Mouse (Mus musculus) MEL-GATA-1-ER (cell line): ENCODE results near the gene Rnf19b.

Experiments
- DNase-seq: peaks from one replicate; pipeline ENCODE4 v3.0.0-alpha.2; 2012; ENCODE audit warnings: low read depth; ENCODE audit errors: extremely low read depth

Gene Rnf19b

DNA sequence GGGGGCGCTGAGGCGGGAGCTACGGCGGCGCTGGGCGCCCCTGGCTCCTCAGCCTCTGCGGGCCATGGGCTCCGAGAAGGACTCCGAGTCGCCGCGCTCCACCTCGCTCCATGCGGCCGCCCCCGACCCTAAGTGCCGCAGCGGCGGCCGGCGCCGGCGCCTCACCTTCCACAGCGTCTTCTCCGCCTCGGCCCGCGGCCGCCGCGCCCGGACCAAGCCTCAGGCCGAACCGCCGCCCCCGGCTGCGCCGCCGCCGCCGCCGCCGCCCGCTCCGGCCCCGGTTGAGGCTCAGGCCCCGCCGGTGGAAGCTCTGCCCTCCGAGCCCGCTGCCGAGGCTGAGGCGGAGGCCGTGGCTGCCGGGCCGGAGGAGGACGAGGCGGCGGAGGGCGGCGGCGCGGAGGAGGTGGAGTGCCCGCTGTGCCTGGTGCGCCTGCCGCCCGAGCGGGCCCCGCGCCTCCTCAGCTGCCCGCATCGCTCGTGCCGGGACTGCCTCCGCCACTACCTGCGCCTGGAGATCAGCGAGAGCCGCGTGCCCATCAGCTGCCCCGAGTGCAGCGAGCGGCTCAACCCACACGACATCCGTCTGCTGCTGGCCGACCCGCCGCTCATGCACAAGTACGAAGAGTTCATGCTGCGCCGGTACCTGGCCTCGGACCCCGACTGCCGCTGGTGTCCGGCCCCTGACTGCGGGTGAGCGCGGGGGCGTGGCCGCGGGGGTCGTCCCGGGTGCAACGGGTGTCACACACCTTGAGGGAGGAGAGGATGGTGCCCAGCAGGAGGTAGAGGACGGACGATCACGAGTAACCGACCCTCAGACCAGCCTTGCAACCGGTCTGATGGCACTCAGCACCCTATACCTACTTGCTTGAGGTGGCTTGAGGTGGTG is at the start of gene Rnf19b:
Gene Rnf19b, plus strand, starts transcription at position 65 of the 886 bp plus-strand sequence.
- no peak for DNase-seq

DNA sequence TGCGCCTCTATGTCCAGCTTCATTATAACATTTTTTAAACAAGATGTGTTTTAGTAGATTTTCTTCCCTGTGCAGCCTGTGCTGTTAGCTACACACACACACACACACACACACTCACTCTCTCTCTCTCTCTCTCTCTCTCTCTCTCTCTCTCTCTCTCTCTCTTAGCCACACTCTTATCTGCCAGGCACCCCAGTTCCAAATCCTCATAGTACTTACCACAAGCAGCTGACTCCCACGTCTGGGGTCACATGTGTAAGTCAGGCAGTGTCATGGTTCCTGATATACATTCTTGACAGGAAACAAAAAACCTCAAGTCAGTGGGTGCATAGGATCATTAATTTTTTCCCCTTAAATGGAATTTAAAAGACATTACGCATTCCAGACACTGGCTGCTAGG is 49.4 kb upstream of the Rnf19b start:
- peak; percentile 83 for DNase-seq

DNA sequence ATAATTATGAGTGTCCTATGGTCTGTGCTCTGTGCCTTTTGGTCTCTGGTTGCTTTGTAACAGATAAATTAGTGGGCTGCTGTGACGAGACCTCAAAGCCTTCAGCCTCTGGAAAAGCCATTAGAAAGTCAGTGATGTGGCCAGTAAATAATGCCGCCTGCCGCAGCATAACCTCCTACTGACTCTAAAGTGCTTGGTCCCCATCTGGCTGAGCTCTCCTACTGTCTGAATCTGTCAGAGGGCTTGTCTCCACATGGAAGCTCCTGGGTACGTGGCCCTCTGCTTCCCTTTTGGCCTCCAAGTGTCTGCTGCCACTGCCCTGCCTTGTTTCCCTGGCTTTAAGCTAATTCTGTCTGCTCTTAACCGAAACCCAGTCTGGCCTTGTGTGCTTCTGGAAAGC is 48.5 kb upstream of the Rnf19b start:
- no peak for DNase-seq

DNA sequence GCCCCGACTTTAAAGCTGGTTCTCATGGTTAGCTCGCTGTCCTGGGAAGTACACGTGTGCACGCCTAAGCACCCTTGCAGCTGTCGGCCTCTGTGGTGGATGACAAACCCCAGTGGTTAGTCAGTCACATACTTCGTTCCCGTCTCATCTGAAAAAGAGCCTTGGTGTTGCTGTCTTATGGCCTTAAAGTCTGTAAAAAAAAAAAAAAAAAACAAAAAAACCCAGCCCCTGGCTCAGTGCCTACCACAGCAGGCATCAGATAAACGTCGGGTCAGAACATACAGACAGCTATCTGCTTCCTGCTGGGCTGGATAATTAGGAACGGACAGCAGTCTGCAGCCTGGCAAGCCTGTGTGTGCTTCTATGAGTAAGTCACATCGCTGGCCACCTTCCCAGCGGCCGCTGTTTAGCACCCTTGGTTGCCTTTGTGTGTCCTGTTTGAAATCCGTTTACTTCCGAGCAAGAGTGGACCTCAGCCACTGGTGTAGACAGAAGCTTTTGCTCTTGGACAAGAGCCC is 46.4 kb upstream of the Rnf19b start:
- peak; percentile 42 for DNase-seq

DNA sequence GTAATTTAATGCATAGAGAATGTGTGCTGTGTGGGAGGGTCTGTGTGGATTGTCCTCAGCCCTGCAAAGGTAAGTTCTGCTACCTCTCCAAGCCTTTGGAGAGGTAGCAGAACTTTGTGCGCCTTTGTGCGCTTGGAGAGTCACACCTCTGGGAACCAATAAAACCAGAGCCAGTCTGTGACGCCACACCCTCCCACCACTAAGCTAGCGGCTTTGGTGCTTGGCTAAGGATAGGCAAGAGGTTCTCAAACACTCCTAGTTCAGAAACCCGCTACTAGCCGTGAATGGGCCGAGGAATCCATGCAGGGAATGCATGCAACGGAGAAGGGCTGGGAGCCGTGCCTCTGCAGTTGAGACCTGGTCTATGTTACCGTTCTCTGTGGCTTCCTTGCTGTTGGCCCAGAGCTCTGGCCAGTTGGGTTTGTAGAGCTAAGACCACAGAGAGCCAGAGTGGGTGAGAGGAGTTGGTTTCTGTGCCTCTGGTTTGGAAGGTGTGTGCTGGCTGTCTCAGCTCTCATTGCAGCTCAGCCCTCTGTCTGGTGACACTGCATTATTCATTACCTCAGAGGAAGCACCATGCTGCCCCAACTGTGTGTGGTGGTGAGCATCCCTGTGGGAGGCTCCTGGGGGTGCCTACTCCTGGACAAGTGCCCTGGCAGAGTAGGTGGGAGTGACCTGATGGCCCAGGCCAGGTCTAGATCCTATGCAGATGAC is 44.8 kb upstream of the Rnf19b start:
- DNase-seq = no peak

DNA sequence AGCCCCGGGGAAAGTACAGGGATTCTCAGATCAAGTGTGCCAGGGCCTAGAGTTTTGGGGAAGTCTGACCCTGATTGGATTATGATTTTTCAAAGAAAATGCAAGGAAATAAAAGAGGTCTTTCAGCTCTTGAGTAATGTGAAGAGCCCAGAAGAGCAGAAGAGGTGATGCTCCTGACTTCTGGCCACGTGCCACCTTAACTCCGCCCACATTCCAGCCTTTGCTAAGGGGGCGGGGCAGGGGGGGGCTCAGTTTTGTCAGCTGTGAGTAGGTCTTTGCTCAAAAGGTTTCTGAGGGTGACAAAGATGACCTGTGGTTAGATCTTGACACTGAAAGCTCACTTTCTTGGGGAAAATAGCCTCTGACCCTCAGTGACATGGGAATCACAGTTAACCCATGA is 41.7 kb upstream of the Rnf19b start:
- no peak for DNase-seq

DNA sequence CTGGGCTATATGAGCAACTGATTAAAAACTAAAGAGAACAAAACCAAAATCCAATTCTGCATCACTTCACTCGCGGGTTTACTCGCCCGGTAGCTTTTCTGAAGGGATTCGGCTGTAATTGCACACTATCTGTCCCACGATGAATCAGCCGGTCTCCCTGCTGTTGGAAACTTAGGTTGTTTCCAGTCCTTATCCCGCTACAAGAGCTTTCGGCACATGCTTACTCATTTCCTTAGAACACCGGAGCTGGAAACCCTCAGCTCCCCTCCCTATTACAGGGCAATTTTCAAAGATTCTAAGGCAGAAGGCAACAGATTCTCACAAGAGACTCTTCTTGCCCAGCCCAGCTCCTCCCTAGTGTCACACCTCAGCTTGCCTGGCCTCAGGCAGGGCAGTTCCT is 40.9 kb upstream of the Rnf19b start:
- DNase-seq = no peak

DNA sequence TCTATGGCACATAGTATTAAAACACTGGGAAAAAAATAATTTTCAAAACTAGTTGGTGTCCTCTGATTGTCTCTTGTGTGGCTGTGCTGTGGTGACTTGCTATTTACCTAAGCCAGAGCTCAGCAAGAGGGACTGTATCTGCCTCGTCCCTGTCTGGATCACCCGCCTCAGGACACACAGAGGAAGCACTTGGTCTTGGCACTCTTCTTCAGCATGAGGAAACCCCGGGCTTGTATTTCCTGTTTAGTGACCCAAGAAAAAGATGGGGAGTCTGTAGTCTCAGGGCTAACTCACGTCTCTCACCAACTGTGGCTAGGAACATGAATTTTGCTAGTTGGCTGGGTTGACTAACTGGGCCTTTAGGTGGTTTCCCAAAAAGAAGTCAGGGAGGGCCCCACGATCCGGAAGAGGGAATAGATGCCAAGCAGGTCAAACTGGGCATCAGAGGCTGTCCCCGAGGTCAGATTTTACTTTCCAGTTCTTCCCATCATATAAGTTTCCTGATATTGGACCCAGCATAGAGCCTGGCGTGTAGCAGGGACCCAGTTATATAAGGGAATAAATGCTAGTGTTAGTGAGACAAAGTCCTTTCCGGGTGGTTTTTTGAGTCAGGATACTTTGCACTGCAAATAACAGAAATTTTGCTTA is 39.2 kb upstream of the Rnf19b start:
- DNase-seq = no peak

DNA sequence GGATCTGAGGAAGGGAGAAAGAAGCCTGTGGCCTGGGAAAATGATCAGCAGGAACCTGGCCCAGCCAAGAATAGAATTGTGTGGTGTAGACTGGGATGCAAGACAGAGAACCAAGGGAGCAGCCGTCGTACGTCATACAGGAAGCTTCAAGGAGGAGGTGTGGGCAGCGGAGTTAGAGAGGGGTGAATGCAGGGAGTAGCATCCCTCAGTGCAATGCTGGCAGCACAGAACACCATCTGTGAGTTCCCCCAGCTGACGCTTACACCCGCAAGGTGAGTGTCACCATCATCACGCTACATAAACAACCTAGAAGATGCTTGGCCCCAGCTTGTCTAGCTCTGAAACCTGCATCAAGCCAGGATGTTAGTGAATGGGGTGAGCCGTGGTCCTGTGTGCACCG is 38.3 kb upstream of the Rnf19b start:
- DNase-seq = no peak

DNA sequence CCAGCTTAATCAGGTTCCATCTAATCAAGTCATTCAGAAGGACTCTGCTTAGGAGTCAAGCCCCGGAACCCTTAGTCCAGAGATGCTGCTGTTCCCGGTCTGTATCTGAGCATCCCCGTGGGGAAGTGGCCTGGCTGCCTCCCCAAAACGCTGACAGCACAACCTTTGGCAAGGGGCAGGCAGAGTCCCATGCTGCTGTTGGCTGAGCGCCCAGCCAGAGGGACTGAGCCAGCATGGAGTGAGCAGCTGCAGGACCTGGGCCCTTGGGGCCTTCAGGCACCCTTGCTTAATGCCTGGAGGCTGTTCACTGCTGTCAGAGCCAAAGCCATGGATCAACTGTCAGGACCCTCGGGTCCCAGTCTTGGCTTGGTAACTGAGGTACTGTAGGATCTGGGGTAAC is 37.6 kb upstream of the Rnf19b start:
- no peak for DNase-seq

DNA sequence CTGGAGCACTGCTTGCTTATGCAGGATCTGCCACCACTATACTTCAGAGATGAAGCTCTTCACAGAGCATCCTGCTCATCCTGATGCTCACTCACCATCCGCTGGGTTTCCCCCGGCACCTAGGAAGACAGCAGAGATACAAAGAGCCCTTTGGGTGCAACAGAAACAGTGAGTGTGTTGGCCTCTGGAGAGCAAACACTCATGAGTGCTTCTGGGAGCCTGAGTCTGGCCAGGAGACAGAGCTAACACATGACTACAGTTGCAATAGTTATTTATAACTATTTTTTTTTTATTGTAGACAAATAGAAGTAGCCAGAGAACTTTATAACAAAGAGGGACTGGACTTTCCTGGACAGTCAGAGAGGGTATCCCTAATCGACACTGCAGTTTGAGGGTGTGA is 36.6 kb upstream of the Rnf19b start:
- DNase-seq = no peak

DNA sequence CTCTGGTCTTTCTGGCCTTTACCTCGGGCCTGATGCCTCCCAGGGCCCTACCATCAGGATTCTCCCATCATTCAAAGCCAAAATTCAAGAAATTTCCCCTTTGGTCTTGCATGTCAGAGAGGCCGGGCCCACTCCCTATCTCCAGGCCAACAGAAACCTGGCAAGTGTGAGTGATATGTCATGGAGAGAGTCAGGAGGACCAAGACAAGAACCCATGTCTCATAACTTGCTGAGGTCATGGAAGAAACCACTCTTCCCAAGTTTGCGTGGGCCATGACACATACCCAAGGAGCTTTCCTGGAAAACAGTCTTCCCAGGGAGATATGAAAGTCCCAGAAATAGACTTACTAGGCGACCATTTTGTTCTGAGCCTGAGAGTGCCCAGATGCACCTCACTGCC is 36.2 kb upstream of the Rnf19b start:
- DNase-seq = no peak

DNA sequence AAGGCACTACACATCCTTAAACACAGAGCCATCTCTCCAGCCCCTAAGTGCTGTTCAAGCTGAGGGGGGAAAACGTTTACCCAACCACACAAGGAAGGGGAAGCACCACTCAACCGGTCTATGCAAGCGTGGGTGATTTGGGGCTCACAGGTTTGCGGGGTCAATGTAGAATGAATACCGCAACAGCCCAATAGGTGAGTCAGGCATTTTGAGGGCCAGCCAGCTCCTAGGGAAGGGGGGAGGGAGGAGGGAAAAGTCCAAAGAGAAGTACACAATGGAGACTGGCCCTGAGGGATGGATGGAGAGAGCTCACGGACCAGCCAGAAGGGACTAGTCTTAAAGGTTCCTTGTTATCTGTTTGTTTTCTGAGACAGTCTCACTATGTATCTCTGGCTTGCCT is 34.2 kb upstream of the Rnf19b start:
- DNase-seq = no peak

DNA sequence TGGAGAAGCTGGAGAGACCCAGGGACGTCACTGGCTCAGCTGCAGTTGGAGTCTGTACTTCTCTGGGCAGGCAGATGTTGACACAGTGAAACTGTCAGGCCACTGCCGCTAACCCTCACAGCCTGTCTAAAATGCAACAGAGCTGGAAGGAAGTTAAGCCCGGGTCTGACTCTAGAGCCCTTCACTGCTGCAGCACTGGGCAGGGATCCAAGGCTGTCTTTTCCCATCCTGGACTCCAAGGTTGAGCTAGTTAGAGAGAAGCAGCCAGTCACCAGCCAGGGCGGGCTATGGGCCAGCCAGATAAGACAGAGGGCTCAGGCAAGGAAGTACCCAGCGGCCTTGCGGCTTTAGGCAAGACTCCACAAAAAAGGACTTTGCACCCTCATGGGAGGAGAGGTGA is 33.3 kb upstream of the Rnf19b start:
- DNase-seq = peak; percentile 98

DNA sequence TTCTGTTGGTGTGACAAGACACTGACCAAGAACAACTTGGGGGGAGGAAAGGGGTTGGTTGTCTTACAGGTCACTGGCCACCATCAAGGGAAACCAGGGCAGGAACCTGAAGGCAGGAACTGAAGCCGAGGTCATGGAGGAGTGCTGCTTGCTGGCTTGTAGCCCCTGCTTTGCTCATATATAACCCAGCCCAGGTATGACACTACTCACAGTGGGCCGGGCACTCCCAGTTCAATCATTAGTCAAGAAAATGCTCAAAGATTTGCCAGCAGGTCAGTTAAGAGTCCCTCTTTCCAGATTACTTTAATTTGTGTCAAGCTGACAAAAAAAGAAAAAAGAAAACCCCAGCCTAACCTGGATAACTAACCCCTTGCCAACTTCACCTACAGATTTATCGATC is 32.4 kb upstream of the Rnf19b start:
- no peak for DNase-seq

DNA sequence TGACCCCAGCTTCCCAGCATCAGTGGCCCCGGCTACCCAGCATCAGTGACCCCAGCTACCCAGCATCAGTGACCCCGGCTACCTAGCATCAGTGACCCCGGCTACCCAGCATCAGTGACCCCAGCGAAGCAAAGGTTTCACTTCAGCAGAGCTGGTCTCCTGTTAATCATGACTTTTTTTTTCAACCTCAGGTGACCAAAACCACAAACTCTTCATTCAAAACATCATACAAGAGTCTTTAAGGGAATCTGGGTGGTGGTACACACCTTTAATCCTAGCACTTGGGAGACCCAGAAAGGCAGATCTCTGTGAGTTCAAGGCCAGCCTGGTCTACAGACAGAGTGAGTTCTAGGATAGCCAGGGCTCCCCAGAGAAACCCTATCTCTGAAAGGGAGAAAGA is 27.3 kb upstream of the Rnf19b start:
- DNase-seq = no peak

DNA sequence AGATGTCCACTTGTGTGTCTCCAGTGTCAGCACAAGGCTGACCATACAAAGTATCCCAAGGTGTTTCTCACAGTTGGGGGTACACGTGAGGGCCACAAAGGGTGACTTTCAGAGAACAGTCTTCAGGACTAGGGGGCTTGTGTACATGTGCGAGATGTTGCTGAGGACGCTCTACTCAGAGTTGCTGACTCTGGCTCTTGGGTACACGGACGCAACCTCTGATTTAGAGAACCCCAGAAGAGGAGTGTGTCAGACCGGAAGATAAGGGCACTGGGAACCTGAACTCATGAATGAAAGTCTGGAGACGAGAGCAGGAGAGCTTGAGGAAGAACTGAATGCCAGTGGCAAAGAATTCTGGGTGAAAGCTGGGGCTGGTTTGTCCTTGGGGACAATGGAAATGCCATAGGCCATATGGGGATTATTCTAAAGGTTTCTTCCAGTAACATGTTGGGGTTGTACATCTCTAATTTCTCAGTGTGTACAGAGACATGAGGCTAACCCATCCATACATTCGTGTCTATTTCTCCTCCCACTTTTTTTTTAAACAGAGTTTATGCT is 26.6 kb upstream of the Rnf19b start:
- no peak for DNase-seq

DNA sequence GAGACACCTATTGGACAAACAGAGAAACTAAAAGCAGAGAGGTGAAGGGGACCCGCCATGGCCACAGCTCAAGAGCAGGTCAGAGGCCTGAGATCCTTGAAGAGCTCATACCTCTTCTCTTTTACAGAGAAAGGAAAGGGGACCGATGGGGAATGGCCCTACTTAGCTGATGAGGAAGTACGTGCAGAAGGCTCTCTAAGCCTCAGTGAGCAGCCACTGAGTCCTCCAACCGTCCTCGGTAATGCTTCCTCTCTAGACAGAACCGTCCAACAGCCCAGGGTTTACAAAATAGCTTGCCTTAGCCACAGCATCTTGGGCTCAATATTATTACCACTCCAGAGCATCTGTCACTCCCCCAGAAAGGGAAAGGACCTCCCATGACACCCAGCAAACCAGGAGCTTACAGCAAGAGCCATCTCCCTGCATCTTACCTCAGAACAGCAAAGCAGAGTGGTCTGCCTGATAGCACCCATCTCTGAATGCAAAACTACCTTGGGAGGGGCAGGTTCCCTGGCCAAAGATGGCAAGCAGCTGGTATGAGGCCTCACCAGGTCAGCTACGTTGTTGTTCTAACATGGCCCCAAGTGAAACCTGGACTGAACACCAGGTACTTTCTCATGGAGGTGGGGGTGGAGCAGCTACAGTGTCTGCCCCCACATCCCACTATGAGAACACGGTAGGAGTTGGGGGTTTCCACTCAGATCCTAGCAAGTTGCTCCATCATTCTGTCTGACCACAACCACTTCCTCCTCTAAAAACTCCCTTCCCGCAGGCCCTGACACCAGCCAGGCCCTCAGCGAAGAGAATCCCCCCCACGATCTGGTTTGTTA is 25.7 kb upstream of the Rnf19b start:
- DNase-seq = peak; percentile 59

DNA sequence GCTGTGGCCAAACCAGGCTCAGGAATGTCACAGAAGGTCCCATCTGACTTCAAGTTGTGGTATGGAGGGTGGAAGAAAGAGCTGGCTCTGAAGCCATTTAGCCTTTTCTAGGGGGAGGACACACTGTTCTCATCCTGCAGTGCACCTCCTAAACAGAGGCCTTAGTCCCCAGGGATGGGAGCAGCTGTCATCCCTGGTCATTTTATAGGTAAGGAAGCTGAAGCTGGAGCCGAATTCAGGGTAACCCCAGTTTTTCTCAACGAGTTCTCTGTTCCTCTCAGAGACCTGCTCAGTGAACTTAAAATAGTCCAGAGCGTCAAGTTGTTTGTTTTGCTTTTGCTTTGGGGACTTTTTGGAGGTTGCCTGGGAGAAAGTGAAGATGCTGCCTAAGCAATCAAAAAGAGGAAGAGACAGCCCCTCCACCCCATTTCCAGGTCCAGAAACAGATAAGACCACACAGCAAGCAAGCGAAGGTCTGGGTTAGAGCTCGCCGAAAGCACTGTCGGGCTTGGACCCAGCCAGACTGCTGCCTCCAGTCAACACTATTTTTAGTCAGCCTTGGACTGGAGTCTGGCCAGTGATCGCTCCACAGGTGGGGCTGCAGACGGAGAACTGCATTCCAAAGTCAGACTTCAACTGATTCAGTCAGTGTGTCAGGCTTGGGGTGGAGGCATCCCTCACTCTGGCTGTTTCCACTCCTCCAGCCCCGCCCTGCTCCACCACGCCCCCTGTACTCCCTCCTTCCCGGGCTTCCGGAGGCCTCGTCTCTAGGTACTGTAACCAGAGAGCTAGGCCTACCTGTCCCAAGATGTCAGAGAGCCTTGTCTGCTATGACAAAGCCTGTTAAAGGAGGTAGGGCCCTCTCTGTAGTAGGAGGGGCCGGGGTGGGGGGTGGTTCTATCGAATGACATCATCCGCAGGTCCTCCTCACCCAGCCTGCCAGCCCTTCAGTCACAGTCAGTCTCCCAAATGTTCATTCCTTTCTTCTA is 24.8 kb upstream of the Rnf19b start:
- DNase-seq = peak; percentile 76

DNA sequence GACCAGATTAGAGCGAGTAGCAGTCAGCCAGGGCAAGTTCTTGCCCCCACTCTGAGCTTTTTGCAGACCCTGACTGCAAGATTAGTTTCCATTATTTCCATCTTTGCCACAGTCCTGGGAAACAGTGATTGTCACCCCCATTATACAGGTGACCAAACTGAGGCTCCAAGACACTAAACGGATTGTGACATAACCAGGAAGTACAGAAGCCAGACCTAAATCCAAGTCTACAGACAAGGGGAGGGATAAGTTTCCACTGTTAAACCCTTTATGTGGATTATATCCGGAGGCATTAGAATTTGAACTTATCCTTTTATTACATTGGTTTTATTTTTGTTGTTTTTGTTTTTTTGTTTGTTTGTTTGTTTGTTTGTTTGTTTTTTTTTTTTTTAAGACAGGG is 23.8 kb upstream of the Rnf19b start:
- DNase-seq = no peak
